Mouse (Mus musculus) hindbrain, embryonic 11.5 days (tissue): ENCODE measurements at regions not wholly inside any gene's neighbourhood (a gene's known extent, or its start where the extent isn't known, plus 50 kb on each side); places are given as distances from the start of the nearest gene placed in this dataset.

Experiments used
- ATAC-seq: fragments of 200-750 bp; cut with Nextera tagmentation; 2 replicates; pipeline ENCODE4 v1.8.0; 2017; ENCODE audit warnings: mild to moderate bottlenecking, moderate TSS enrichment, moderate library complexity; ENCODE audit not compliant: low FRiP score
- DNase-seq: peaks from one replicate; pipeline ENCODE4 v3.0.0-alpha.2; 2015; ENCODE audit warnings: low spot score
- H3K27ac ChIP-seq: fragments of 300-500 bp; sonication (generic); 2 replicates; pipeline ENCODE4 v1.5.1; 2014; ENCODE audit warnings: mild to moderate bottlenecking, low read depth, low read length
- H3K27me3 ChIP-seq: fragments of 300-500 bp; sonication (generic); 2 replicates; pipeline ENCODE4 v1.6.1; 2014; ENCODE audit warnings: mild to moderate bottlenecking, low read length, moderate library complexity, mixed read lengths; ENCODE audit not compliant: control insufficient read depth, insufficient read depth
- H3K36me3 ChIP-seq: fragments of 300-500 bp; sonication (generic); 2 replicates; pipeline ENCODE4 v1.6.1; 2014; ENCODE audit warnings: mild to moderate bottlenecking, low read length, moderate library complexity, mixed read lengths; ENCODE audit not compliant: control insufficient read depth, insufficient read depth
- H3K4me1 ChIP-seq: fragments of 300-500 bp; sonication (generic); replicated peaks from 2 replicates; pipeline ENCODE4 v1.6.1; 2014; ENCODE audit warnings: low read length, mixed read lengths; ENCODE audit not compliant: control insufficient read depth, insufficient read depth
- H3K4me2 ChIP-seq: fragments of 300-500 bp; sonication (generic); replicated peaks from 2 replicates; pipeline ENCODE4 v1.6.1; 2014; ENCODE audit warnings: mild to moderate bottlenecking, low read depth, low read length
- H3K4me3 ChIP-seq: fragments of 300-500 bp; sonication (generic); 2 replicates; pipeline ENCODE4 v1.5.1; 2014; ENCODE audit warnings: low read depth, low read length
- H3K9ac ChIP-seq: fragments of 300-500 bp; sonication (generic); 2 replicates; pipeline ENCODE4 v1.6.1; 2014; ENCODE audit warnings: low read depth, low read length
- H3K9me3 ChIP-seq: fragments of 300-500 bp; sonication (generic); 2 replicates; pipeline ENCODE4 v1.6.1; 2016; ENCODE audit warnings: low read length; ENCODE audit not compliant: control insufficient read depth
- WGBS: fragments of 180-500 bp; shearing (Covaris S2); extraction: QIAGEN DNeasy Blood & Tissue Kit; methylation state at CpG from one replicate; pipeline ENCODE4 v1.1.7; 2014; 5-methylcytosine and 5-hydroxymethylcytosine counted together

DNA sequence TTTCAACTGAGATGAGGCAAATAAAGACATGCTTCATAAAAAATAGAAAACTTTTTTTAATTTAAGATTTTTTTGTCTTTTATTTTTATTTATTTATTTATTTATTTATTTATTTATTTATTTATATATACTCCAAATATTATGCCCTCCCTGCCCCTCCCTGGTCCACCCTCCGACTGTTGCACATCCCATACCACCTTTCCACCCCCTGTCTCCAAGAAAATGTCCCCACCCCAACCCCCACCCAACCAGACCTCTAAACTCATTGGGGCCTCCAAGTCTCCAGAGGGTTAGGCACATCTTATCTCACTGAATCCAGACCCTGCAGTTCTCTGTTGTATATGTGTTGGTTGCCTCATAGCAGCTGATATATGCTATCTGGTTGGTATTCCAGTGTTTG is 821.2 kb upstream of the Cdh7 start:
- ATAC-seq = peak; percentile 40; the same call in 1 of the 2 replicates

DNA sequence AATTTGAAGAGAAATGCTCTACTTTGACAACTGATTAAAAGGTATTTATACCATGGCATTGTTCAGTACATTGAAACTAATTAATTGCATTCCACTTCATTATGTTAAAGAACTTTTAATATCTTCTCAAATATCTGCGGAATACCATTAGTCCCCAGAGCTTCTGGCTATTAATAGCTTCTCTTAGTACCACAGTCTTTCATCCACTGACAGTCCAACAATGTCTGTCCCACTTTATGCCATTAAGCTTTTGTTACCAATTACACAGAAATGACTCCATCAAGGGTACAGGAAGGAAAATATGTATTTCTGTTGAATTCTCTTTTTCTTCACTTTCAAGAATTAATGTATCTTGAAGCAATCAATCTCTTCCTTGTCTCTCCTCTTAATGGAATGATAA is 811.4 kb upstream of the Cdh7 start:
- no peak overlapping the region for H3K4me2 ChIP-seq
- H3K9ac ChIP-seq = no peak overlapping the region
- no peaks in the 10 kb centered on the region for H3K27me3 ChIP-seq
- ATAC-seq (no peak), DNase-seq (no peak)
- WGBS = 87% methylated on average over 1 of the region's 1 CpGs
- H3K4me1 ChIP-seq = no peaks in the 10 kb centered on the region
- no peak overlapping the region for H3K4me3 ChIP-seq
- H3K36me3 ChIP-seq = no peaks in the 10 kb centered on the region
- H3K9me3 ChIP-seq = no peaks in the 10 kb centered on the region
- H3K27ac ChIP-seq = no peak overlapping the region

More for the DNA sequence above, 821.2 kb upstream of the Cdh7 start:
- DNase-seq = no peak
- 100% methylated on average over 1 of the region's 1 CpGs for WGBS
- Histone ChIP-seq H3K4me3 (no peak overlapping the region), H3K4me1 (no peaks in the 10 kb centered on the region), H3K27ac (no peak overlapping the region), H3K36me3 (no peaks in the 10 kb centered on the region), H3K9me3 (no peaks in the 10 kb centered on the region), H3K9ac (no peak overlapping the region), H3K4me2 (no peak overlapping the region), H3K27me3 (no peaks in the 10 kb centered on the region)

DNA sequence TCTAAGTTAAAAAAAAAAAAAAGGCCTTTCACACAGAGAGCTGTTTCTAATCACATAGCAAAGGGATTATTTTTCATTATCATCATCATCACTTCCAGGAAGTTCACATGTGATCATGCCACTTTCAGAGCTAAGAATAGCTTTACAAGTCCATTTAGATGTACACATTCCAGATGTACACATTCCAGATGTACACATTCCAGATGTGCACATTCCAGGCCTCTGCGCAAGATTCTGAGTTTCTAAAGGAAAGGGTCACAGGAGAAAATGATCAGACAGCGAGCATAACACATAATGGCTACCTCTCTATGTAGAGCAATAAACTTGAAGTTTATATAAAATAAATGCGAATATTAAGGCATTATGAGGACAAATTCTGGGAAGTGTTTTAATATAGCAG is 795.7 kb upstream of the Cdh7 start:
- Histone ChIP-seq H3K9ac (no peak overlapping the region), H3K36me3 (no peaks in the 10 kb centered on the region), H3K4me2 (no peak overlapping the region), H3K9me3 (no peaks in the 10 kb centered on the region), H3K4me3 (no peak overlapping the region), H3K4me1 (no peaks in the 10 kb centered on the region), H3K27ac (no peak overlapping the region), H3K27me3 (no peaks in the 10 kb centered on the region)
- 81% methylated on average over 3 of the region's 3 CpGs for WGBS
- DNase-seq (no peak), ATAC-seq (no peak)

DNA sequence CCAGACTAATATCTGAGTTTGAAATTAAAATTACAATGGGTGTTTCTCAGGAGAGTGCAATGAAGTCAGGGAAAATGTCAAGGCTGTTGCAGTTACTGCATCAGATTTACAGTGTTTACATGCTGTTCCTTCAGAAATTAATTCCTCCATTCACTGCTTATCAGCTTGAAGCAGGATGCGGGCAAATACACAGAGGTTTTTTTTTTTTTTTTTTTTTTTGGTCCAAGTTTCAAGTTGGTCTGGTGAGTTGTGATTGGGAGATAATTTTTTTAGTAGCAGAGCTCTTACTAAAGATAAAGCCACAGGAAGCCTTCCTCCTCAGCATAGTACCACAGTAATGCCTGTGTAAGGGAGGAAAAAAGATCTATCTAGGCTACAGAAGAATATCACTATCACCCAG is 762.1 kb upstream of the Cdh7 start:
- Histone ChIP-seq H3K4me1 (no peaks in the 10 kb centered on the region), H3K27ac (no peak overlapping the region), H3K9me3 (no peaks in the 10 kb centered on the region), H3K27me3 (no peaks in the 10 kb centered on the region), H3K9ac (no peak overlapping the region), H3K4me3 (no peak overlapping the region), H3K4me2 (no peak overlapping the region), H3K36me3 (no peaks in the 10 kb centered on the region)
- DNase-seq (no peak), ATAC-seq (no peak)
- WGBS = 90% methylated on average over 1 of the region's 1 CpGs

DNA sequence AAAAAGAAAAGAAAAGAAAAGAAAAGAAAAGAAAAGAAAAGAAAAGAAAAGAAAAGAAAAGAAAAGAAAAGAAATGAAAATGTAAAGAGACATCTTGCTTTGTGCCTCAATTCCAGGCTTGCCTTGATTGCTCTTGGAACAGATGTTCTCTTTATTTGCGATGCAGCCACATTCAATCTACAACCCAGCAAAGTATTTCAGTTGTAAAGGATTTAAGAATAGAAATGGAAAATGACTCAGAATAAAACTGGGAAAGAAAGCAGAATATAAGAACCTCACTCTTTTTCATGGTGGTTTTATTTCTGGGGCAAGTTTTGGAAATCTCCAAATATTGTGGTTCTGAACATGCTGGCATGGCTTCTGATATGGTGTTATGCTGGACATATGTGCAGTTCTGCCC is 758.7 kb upstream of the Cdh7 start:
- H3K27me3 ChIP-seq = no peaks in the 10 kb centered on the region
- no peak overlapping the region for H3K4me3 ChIP-seq
- WGBS = 97% methylated on average over 1 of the region's 1 CpGs
- ATAC-seq = no peak
- no peak for DNase-seq
- H3K9me3 ChIP-seq = no peaks in the 10 kb centered on the region
- H3K27ac ChIP-seq = no peak overlapping the region
- no peaks in the 10 kb centered on the region for H3K36me3 ChIP-seq
- H3K9ac ChIP-seq = no peak overlapping the region
- no peaks in the 10 kb centered on the region for H3K4me1 ChIP-seq
- H3K4me2 ChIP-seq = no peak overlapping the region
